In the genomic region with DNA sequence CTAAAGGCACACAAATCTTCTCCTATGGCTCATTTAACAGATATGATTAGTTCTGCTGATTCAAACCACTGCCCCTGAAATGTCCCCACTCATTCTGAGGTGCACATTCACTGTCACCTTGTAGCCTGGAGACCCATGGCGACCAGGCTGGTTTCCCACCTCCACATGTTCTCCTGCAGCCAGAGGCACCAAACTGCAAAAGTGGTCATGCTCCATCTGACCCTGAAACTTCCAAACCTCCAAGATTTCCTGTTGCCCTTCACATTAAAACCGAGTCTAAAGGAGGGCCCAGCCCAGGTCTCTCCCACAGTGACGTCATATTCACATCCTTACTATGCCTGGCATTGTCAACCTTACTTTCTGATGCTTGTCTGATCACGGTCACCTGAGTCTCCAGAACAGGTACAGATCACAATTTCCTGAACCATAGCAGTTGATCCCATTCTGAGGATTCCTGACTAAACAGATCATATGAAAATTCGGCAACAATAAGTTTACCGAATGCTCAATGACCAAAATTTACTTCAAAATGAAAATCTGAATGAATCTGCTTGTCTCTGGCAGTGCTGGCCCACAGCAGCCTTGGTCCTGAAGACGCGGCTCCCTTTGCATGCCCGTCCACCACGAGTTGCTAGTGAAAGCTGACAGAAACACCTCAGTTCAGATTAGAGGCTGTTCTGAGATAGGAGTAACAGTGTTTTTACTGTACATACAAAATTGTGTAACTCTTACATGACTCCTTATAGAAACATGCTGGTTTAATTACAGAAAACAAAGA, we compare ENCODE assay signal across 36 mouse cellular contexts. TPM values are rescaled to one million over a fixed set of nuclear protein-coding genes. Genes with fewer than 3 reads are reported as not detected.
DNase-seq lines count a peak whose midpoint lies in the region; ATAC-seq lines count a peak whose summit lies in the region.
"Had no signal": no experiment of that assay in that cellular context is flagged by ENCODE, and none has a peak within 500 bp of the region (broad histone marks: within the 10 kb centered on the region; RNA-seq: fewer than 3 reads in every experiment).

No protein-coding gene starts in this region.

- 79% methylated on average over 10 of the region's 10 CpGs for WGBS in kidney, embryonic 14.5 days
- WGBS in liver, embryonic 15.5 days (ENCODE audit: insufficient replicate concordance), result 72% methylated on average over 10 of the region's 10 CpGs
- WGBS in liver, embryonic 11.5 days, result 84% methylated on average over 10 of the region's 10 CpGs

- H3K4me3 ChIP-seq in kidney, embryonic 14.5 days (ENCODE audit: low read length), result no peak overlapping the region
- no peak overlapping the region for H3K4me3 ChIP-seq in liver, embryonic 15.5 days (replicated peaks)
- no peak overlapping the region for H3K4me3 ChIP-seq in liver, embryonic 11.5 days (ENCODE audit: low read depth, low read length)
- 0 out of 2 replicates have a peak overlapping the region, but pooled peaks have one; percentile 10 for H3K4me3 ChIP-seq in brown adipose tissue, adult 24 weeks (ENCODE audit: insufficient read depth, low read depth, low read length)
- H3K4me3 ChIP-seq: embryonic facial prominence, embryonic 15.5 days; forebrain, embryonic 12.5 days; layer of hippocampus, adult 2 months; left cerebral cortex, adult 2 months; limb, embryonic 12.5 days; megakaryocyte, embryonic 14.5 days; midbrain, embryonic 13.5 days had no signal

- H3K9me3 ChIP-seq in kidney, embryonic 14.5 days (ENCODE audit: control insufficient read depth, low read length), result no peaks in the 10 kb centered on the region
- H3K9me3 ChIP-seq in liver, embryonic 15.5 days (replicated peaks), result no peaks in the 10 kb centered on the region
- no peaks in the 10 kb centered on the region for H3K9me3 ChIP-seq in liver, embryonic 11.5 days (ENCODE audit: control insufficient read depth, low read length)
- H3K9me3 ChIP-seq: embryonic facial prominence, embryonic 15.5 days; forebrain, embryonic 12.5 days; limb, embryonic 12.5 days; megakaryocyte, embryonic 14.5 days; midbrain, embryonic 13.5 days had no signal

- no peak overlapping the region for H3K4me2 ChIP-seq in kidney, embryonic 14.5 days (replicated peaks; ENCODE audit: low read depth, low read length)
- no peak overlapping the region for H3K4me2 ChIP-seq in liver, embryonic 15.5 days
- no peak overlapping the region for H3K4me2 ChIP-seq in liver, embryonic 11.5 days
- H3K4me2 ChIP-seq: embryonic facial prominence, embryonic 15.5 days; forebrain, embryonic 12.5 days; heart, embryonic 11.5 days; limb, embryonic 12.5 days; midbrain, embryonic 13.5 days had no signal

- no peak for ATAC-seq in kidney, embryonic 14.5 days (ENCODE audit: low FRiP score, low TSS enrichment)
- no peak for ATAC-seq in liver, embryonic 15.5 days (ENCODE audit: insufficient read depth)
- no peak for ATAC-seq in liver, embryonic 11.5 days (replicated peaks; ENCODE audit: low FRiP score)
- ATAC-seq: hindbrain, embryonic 16.5 days; midbrain, embryonic 13.5 days; Patski had no signal

- no peaks in the 10 kb centered on the region for H3K27me3 ChIP-seq in kidney, embryonic 14.5 days (ENCODE audit: control insufficient read depth, insufficient read depth, low read length)
- H3K27me3 ChIP-seq in liver, embryonic 15.5 days, result no peaks in the 10 kb centered on the region
- H3K27me3 ChIP-seq in liver, embryonic 11.5 days (replicated peaks; ENCODE audit: control insufficient read depth, insufficient read depth, low read length), result no peaks in the 10 kb centered on the region
- H3K27me3 ChIP-seq: embryonic facial prominence, embryonic 15.5 days; limb, embryonic 12.5 days; midbrain, embryonic 13.5 days; Patski had no signal

- peaks cover 18% of the 10 kb centered on the region for H3K36me3 ChIP-seq in kidney, embryonic 14.5 days (ENCODE audit: control insufficient read depth, insufficient read depth, low read length)
- no peaks in the 10 kb centered on the region for H3K36me3 ChIP-seq in liver, embryonic 15.5 days (replicated peaks)
- no peaks in the 10 kb centered on the region; the same call in 1 of the 2 replicates for H3K36me3 ChIP-seq in liver, embryonic 11.5 days (ENCODE audit: control insufficient read depth, insufficient read depth, low read length)
- H3K36me3 ChIP-seq: forebrain, embryonic 12.5 days; midbrain, embryonic 13.5 days had no signal

- peaks cover 15% of the 10 kb centered on the region for H3K4me1 ChIP-seq in kidney, embryonic 14.5 days (ENCODE audit: control insufficient read depth, insufficient read depth, low read length)
- peaks cover 84% of the 10 kb centered on the region for H3K4me1 ChIP-seq in liver, embryonic 15.5 days (replicated peaks)
- H3K4me1 ChIP-seq in liver, embryonic 11.5 days (replicated peaks; ENCODE audit: control insufficient read depth, insufficient read depth, low read length), result peaks cover 63% of the 10 kb centered on the region
- H3K4me1 ChIP-seq in brown adipose tissue, adult 24 weeks (ENCODE audit: control insufficient read depth, insufficient read depth, insufficient read length, low read length), result peaks cover 16% of the 10 kb centered on the region

- no peak overlapping the region for H3K9ac ChIP-seq in kidney, embryonic 14.5 days (ENCODE audit: low read depth, low read length)
- no peak overlapping the region for H3K9ac ChIP-seq in liver, embryonic 15.5 days
- no peak overlapping the region for H3K9ac ChIP-seq in liver, embryonic 11.5 days (ENCODE audit: low read depth, low read length)
- H3K9ac ChIP-seq: embryonic facial prominence, embryonic 15.5 days; forebrain, embryonic 12.5 days; limb, embryonic 12.5 days; liver, embryonic 14.5 days; midbrain, embryonic 13.5 days had no signal

- DNase-seq in gastrocnemius, postnatal 10 days, result peak; percentile 0
- DNase-seq in gastrocnemius, adult 8-10 months (ENCODE audit: low spot score in 2 of 2), result no peak
- peak; percentile 1 for DNase-seq in kidney, adult 18-20 months
- DNase-seq in liver, embryonic 11.5 days (ENCODE audit: low spot score), result no peak
- no peak for DNase-seq in lung, postnatal 4 days
- DNase-seq: adrenal gland, postnatal 10 days; cerebellum, adult 11 months; cerebellum, adult 9-10 months; embryo, embryonic 11 days; kidney, adult 2 months; kidney, postnatal 14 days; lung, postnatal 36 days had no signal

- no peak overlapping the region for H3K27ac ChIP-seq in kidney, embryonic 14.5 days (ENCODE audit: low read depth, low read length)
- peak overlapping the region; percentile 63 for H3K27ac ChIP-seq in liver, embryonic 15.5 days (replicated peaks)
- H3K27ac ChIP-seq in liver, embryonic 11.5 days (ENCODE audit: low read depth, low read length), result no peak overlapping the region
- H3K27ac ChIP-seq in brown adipose tissue, adult 24 weeks (replicated peaks; ENCODE audit: low read depth, low read length), result peak overlapping the region; percentile 57
- H3K27ac ChIP-seq: embryonic facial prominence, embryonic 15.5 days; forebrain, embryonic 12.5 days; layer of hippocampus, adult 2 months; left cerebral cortex, adult 2 months; limb, embryonic 12.5 days; liver, embryonic 14.5 days; midbrain, embryonic 13.5 days had no signal

RNA-seq across cellular contexts. Expression of a gene that starts 1.0 kb away (rescaled TPM):
- not detected for total RNA-seq in gastrocnemius, postnatal 10 days (2021)
- not detected for total RNA-seq in gastrocnemius, adult 8-10 months (2022)
- polyA plus RNA-seq in kidney, embryonic 14.5 days (2014; fragmentation: Nextera tagmentation; extraction: Ambion mirVana), result not detected in 2 replicates
- not detected in 2 replicates for polyA plus RNA-seq in liver, embryonic 15.5 days (2015; fragmentation: Nextera tagmentation; extraction: Ambion mirVana)
- not detected in 2 replicates for polyA plus RNA-seq in liver, embryonic 11.5 days (2014; fragmentation: Nextera tagmentation; extraction: Ambion mirVana)
- not detected in 2 replicates for polyA plus RNA-seq in brown adipose tissue, adult 24 weeks (2012; ENCODE audit: insufficient read depth, insufficient read length, missing spikeins)
- total RNA-seq: adrenal gland, postnatal 10 days; gastrocnemius, postnatal 4 days; layer of hippocampus, adult 2 months; layer of hippocampus, postnatal 14 days; left cerebral cortex, adult 2 months; left cerebral cortex, postnatal 25 days; MEL; monocyte, adult 5-6 weeks had no signal
- polyA plus RNA-seq: embryonic facial prominence, embryonic 15.5 days; forebrain, embryonic 12.5 days; heart, embryonic 11.5 days; heart, postnatal 0 days; hindbrain, embryonic 11.5 days; hindbrain, embryonic 16.5 days; intestine, embryonic 14.5 days; kidney, adult 2 months; limb, embryonic 12.5 days; liver, embryonic 14.5 days; lung, embryonic 16.5 days; midbrain, embryonic 13.5 days; neural tube, embryonic 14.5 days; Patski had no signal

RNA-seq across cellular contexts. Expression of a gene that starts 5.2 kb away (rescaled TPM):
- 10 to 100 TPM; 18.3 to 25.0 TPM for total RNA-seq in gastrocnemius, postnatal 10 days (2021)
- total RNA-seq in gastrocnemius, adult 8-10 months (2022), result 1 to 10 TPM; 6.8 to 9.2 (median 6.9) TPM
- polyA plus RNA-seq in kidney, embryonic 14.5 days (2014; fragmentation: Nextera tagmentation; extraction: Ambion mirVana), result 8.6 and 10.0 TPM in 2 replicates
- 1.8 and 1.9 TPM in 2 replicates for polyA plus RNA-seq in liver, embryonic 15.5 days (2015; fragmentation: Nextera tagmentation; extraction: Ambion mirVana)
- 5.5 TPM in 2 replicates for polyA plus RNA-seq in liver, embryonic 11.5 days (2014; fragmentation: Nextera tagmentation; extraction: Ambion mirVana)
- polyA plus RNA-seq in brown adipose tissue, adult 24 weeks (2012; ENCODE audit: insufficient read depth, insufficient read length, missing spikeins), result 7.0 and 9.6 TPM in 2 replicates
- total RNA-seq: monocyte, adult 5-6 weeks had no signal

RNA-seq across cellular contexts. Expression of a gene that starts 27.6 kb away (rescaled TPM):
- 1 to 10 TPM; 7.2 to 9.3 TPM for total RNA-seq in gastrocnemius, postnatal 10 days (2021)
- total RNA-seq in gastrocnemius, adult 8-10 months (2022), result 1 to 10 TPM; 2.6 to 5.9 (median 4.4) TPM
- polyA plus RNA-seq in kidney, embryonic 14.5 days (2014; fragmentation: Nextera tagmentation; extraction: Ambion mirVana), result 99.3 and 101 TPM in 2 replicates
- 135 and 147 TPM in 2 replicates for polyA plus RNA-seq in liver, embryonic 15.5 days (2015; fragmentation: Nextera tagmentation; extraction: Ambion mirVana)
- 130 TPM in 2 replicates for polyA plus RNA-seq in liver, embryonic 11.5 days (2014; fragmentation: Nextera tagmentation; extraction: Ambion mirVana)
- 426 and 428 TPM in 2 replicates for polyA plus RNA-seq in brown adipose tissue, adult 24 weeks (2012; ENCODE audit: insufficient read depth, insufficient read length, missing spikeins)

RNA-seq across cellular contexts. Expression of a gene that starts 45.7 kb away (rescaled TPM):
- total RNA-seq in gastrocnemius, postnatal 10 days (2021), result 1 to 10 TPM; 1.2 to 1.4 TPM
- total RNA-seq in gastrocnemius, adult 8-10 months (2022), result under 1 TPM; 0.19 to 0.72 (median 0.47) TPM
- polyA plus RNA-seq in kidney, embryonic 14.5 days (2014; fragmentation: Nextera tagmentation; extraction: Ambion mirVana), result 0.27 and 0.47 TPM in 2 replicates
- 1.5 and 1.7 TPM in 2 replicates for polyA plus RNA-seq in liver, embryonic 15.5 days (2015; fragmentation: Nextera tagmentation; extraction: Ambion mirVana)
- polyA plus RNA-seq in liver, embryonic 11.5 days (2014; fragmentation: Nextera tagmentation; extraction: Ambion mirVana), result 0.73 and 0.78 TPM in 2 replicates
- polyA plus RNA-seq in brown adipose tissue, adult 24 weeks (2012; ENCODE audit: insufficient read depth, insufficient read length, missing spikeins), result 1.0 and 1.2 TPM in 2 replicates
- total RNA-seq: monocyte, adult 5-6 weeks had no signal

RNA-seq across cellular contexts. Expression of a gene that starts 47.6 kb away (rescaled TPM):
- 10 to 100 TPM; 58.4 to 59.5 TPM for total RNA-seq in gastrocnemius, postnatal 10 days (2021)
- total RNA-seq in gastrocnemius, adult 8-10 months (2022), result 10 to 100 TPM; 77.4 to 89.0 (median 82.6) TPM
- 6.9 and 8.0 TPM in 2 replicates for polyA plus RNA-seq in kidney, embryonic 14.5 days (2014; fragmentation: Nextera tagmentation; extraction: Ambion mirVana)
- polyA plus RNA-seq in liver, embryonic 15.5 days (2015; fragmentation: Nextera tagmentation; extraction: Ambion mirVana), result 4.1 and 5.4 TPM in 2 replicates
- 3.8 and 4.9 TPM in 2 replicates for polyA plus RNA-seq in liver, embryonic 11.5 days (2014; fragmentation: Nextera tagmentation; extraction: Ambion mirVana)
- polyA plus RNA-seq in brown adipose tissue, adult 24 weeks (2012; ENCODE audit: insufficient read depth, insufficient read length, missing spikeins), result 78.2 and 99.0 TPM in 2 replicates

Comparison
In these comparisons a context has a peak if more than half of its experiments do, and no peak if none do; other contexts are left out.
1. DNase-seq: peak in gastrocnemius, postnatal 10 days (single experiment) and kidney, adult 18-20 months (single experiment); none in gastrocnemius, adult 8-10 months (0 of 2), liver, embryonic 11.5 days (single experiment) and lung, postnatal 4 days (0 of 2).
2. H3K27ac ChIP-seq: peak in liver, embryonic 15.5 days (single experiment) and brown adipose tissue, adult 24 weeks (single experiment); none in kidney, embryonic 14.5 days (single experiment) and liver, embryonic 11.5 days (single experiment).